Mouse (Mus musculus) gastrocnemius, adult 8-10 months (tissue): ENCODE measurements around the gene Mus81. TPM values are rescaled to one million over a fixed set of nuclear protein-coding genes. Genes with fewer than 3 reads are reported as not detected.
"Not testable (repeated sequence)": the region's sequence is repeated elsewhere in the genome, so short reads cannot be mapped to it uniquely, and the experiment has no call there.

ENCODE experiments used
- DNase-seq, 2 experiments: peaks; one replicate each; pipeline ENCODE4 v3.0.0; 2022; ENCODE audit warnings: low spot score in 2 of 2
- total RNA-seq, 4 experiments: library from RNA; stranded (reverse); gene quantifications; 2 replicates each; pipeline ENCODE4 v1.2.4; 2022

The Mus81 gene
- total RNA-seq = 10 to 100 TPM; 18.5 to 22.8 (median 21.2) TPM

DNA sequence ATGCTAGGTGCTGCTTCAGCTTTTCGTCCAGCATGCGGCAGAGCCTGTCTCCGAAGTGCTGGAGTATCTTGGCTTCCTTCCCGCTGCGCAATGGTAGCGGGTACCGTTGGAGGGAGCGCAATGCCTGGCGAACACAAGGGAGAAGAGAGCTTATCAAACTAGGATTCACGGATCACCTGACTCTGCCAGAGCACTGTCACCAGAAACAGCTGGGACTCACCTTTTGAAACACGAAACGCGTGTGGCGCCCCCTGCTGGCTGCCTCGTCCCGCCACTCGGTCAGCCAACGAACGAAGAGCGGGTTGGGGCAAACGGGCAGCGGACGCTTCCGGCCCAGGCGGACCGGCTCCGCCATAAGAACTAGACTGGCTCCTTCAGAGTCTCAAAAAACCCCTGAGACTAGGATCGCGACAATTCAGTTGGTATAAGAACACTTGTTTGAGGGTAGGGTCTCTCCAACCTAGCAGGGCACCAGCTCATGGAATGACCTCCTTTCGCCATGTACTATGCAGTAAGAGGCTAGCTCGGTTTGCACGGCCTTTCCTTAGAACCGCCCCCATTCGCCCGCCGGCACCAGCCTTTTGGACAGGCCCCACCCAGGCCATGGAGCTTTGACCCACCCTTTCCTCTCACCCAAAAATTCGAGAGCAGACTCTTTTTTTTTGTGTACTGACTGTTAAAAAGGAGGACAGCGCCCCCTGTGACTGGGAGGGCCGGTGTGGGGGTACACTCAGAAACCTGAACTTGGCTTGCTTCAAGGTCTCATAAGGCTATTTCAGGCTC lies at the start of gene Mus81:
Mus81 (minus strand) TSS at position 635 of the 783 bp plus-strand sequence.
- DNase-seq = peak; percentile 95 to 96

DNA sequence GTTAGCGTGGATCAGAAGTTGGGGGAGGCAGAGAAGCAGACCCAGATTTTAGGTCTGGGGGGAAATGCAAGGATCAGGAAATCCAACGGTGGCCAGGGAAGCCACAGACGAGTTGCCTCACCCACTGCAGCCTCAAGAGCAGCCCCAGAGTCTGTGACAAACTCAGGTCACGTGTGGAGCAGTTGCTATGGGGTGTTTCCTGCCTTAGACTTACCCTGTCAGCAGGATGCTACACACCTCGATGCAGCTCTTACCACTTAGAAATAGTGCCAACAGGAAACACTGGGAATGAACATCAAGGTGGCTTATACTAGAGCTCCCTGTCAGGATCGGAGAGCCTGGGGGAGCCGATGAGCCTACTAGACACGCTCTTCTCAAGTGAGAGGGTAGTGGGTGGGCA lies 44.3 kb upstream of the Mus81 start:
- no peak for DNase-seq

DNA sequence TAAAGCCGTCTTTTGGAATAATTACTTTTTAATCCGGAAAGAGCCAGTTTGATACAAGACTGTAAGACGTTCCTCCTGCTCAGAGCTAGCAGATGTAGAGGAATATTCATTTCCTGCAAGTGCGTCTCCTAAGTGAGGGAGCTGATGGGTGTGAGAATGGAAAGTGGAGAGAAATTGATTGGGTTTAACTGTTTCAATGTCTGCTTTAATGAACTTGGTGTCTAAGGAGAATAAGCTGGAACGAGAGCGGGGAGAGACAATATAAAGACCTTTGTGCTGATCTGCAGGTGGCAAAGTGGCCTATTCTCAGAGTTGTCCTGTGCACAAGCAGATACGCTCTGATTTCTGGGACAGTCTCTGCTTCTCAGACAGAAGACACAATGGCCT lies 41.9 kb upstream of the Mus81 start:
- DNase-seq = no peak

DNA sequence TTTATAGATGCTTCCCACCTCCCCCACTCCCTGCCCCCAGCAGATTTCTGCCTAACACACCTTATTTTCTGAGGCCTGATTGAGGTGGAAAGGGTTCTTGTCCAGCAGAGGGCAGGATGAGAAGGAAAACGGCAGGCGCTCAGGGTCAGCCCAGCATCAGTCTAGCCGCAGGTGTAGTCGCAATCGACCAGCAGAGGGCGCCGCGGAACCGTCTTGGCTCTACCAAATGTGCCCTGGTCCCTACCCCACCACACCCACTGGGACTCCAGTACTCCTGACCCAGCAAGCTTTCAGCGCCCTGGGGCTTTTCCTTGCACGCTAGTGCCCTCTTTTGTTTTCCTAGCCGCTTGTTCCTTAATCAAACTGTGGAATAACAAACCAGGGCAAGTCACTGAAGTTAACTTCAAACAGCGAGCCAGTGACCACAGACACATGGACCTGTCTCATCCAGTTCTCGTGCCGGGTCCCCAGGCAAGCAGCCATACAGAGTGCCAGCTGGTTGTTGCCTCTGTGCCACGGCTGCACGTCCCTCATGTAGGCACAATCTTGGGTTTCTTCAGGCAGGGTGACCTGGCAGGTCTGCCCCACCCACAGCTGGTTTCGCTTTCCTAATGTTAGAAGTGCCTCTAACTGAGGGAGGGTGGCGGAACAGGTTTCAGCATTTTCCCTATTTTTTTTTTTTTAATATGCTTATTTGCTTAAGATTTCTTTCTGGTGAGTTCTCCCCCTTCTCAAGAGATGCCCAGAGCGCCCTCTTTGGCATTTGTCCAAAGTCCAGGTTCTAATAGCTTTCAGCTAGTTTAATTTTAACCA lies 41.3 kb upstream of the Mus81 start:
- peak; percentile 91 to 94 for DNase-seq

DNA sequence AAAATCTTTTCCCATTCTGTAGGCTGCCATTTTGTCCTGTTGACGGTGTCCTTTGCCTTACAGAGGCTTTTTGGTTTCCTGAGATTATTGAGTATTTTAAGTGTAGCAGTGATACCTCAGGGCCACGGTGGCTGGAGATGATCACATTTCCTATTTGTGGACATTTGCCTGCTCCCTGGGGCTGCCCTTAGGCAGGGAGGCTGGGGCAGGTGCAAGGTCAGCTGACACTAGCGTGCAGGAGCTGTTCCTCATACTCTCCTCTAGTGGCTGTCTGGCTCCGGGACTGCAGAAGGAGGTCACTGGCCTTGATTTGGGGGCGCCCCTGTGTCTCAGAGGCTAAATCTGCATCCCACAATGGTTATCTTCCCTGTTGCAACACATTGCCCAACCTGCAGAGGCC lies 37.0 kb upstream of the Mus81 start:
- DNase-seq = peak in 1 of 2 experiments; percentile 8

DNA sequence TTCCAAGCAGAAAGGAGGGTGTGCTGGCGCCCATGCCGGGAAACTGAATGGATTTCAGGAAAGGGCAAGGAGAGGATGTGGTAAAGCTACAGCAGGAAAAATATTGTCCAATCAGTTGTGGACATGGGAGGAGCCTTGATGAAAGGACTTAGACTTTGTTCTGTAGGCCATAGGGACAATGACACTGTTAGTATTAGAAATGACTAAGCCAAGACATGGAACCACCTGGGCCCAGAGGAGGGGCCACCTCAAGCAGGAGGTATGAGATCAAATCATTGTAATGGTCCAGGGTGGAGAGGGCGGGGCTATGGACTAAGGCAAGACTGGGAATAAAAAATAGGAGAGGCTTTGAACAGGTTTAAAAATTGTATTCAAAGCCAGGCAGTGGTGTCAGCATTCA lies 30.5 kb upstream of the Mus81 start:
- no peak for DNase-seq

DNA sequence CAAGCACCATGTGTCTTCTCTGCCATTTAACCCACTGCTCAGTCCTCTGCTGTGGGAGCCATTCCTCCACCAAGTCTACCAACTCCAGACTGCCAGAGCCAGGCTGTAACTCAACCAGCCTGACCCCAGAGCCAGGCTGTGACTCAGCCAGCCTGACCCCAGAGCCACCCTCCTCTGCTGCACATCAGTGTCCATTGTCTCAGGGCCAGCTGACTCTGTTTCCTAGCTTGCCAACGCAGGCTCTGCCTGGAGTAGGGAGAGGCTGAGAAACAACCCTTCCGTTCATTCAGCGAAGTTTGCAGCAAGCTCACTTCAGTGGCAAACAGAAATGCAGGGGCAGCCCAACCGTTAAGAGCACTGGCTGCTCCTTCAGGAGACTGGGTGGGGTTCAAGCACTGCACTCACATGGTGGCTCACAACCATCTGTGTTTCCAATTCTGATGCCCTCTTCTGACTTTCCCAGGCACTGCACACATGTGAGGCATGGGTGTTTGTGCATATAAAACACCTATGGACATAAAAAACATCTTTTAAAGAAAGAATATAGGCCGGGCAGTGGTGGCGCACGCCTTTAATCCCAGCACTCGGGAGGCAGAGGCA lies 28.8 kb upstream of the Mus81 start:
- no peak for DNase-seq

DNA sequence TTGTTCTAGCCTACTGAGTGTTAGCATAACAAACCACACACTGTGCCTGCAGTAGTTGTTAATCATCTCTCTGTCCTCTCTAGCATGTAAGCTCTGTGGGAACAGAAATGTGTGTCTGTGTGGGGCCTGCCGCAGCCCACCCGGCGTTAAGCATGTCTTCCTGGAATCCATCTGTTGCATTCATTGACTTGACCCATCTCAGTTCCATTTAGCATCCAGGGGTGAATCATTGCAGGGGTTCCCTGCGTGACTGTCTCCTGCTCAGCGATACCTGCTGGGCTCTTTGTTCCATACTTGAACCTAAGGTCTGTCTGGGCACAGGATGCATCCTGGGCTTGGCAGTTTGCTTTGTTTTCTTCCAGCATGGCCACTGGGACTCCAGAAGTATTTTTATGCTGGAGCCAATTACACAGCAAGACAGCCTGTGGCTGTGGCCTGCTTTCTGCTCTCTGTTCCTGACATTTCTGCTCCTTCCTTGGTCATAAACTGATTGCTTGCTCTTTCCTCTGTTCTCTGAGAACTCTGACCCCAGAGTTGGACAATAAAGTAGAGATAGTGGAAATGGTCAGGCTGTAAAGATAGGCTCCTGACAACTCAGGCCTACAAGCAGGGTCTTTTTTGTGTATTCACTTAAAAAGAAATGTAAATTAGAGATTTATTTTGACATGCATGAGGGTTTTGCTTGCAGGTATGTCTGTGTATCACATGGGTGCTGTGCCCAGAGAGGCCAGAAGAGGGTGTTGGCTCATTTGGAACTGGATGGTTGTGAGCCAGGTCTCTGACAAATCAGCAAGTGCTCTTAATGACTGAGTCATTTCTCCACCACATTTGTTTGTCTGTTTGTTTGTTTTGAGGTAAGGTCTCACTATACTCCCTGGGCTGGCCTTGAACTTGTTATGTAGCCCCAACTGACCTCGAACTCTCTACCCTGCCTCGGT lies 27.9 kb upstream of the Mus81 start:
- no peak for DNase-seq

DNA sequence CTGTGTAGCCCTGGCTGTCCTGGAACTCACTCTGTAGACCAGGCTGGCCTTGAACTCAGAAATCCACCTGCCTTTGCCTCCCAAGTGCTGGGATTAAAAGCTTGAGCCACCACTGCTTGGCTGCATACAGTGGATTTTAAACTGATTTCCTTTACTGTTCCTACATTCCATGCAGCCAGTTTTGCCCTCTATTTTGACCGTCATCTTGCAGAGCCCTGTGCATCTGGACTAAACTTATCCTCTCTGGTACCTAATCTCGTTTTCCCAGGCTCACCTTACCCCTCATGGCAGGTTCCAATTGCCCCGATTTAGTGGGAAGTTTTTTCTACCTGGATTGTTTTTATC lies 24.8 kb upstream of the Mus81 start:
- no peak for DNase-seq

DNA sequence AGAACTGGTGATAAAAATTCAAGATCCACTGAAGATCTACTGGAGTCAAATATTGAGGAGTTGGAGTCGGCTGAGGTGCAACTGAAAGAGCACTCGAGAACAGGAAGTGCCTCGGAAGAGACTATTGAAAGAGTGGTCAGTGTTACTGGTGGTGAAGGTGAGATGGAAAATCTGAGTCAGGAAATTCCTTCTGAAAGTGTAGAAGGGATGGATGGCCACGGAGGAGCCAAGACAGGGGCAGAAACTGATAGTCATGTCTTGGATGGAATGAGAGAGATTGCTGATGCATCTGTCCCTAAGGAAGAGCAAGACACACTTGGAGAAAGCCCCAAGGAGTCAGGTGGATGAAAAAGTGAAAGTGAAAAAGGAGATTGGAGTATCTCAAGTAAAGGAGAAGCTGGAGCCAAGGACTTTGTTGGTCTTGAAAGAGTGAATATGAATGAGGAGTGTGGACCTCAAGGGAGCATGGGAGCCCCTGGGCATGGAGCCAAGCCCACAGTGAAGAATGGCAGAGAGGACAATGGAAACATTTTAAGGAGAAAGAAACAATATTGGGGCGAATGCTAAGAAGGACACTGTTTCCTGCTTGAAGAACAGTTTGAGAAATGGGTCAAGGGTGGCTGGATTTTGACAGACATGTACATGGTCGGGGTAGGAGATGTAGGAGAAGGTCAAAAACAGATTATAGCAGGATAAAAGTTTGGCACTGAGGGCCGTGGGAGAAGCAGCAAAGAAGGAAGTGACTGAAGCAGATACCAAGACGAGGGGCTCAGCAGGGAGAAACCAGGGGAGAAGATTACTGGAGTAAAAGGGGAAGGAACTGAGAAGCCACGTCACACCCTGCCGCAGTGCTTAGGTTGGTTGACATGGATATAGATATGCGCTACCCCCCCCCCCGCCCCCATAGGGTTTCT lies 24.1 kb upstream of the Mus81 start:
- no peak for DNase-seq

DNA sequence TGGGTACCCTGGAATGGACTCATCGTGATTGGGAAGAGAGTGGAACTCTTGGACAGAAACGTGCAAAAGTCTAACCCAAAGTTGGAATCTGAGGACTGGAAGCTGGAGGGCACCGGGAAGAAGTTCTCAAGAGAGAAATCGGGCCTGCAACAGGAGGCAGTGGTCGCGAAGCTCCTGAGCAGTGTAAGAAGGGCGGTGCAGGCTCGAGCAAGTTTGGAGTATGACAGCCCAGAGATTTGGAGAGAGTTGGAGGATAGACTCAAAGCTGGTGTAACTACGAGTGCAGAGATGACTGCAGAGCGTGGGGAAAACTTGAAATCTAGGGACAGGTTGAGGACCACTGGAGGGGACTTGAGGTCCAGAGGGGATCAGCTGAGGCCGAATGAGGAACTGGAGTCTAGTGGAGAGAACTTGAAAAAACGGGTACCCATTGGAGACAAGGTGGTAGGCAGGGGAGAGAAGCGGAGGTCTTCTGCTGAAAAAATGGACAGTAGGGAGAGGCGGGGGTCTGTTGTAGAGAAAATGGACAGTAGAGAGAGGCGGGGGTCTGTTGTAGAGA lies 23.0 kb upstream of the Mus81 start:
- DNase-seq = no peak

DNA sequence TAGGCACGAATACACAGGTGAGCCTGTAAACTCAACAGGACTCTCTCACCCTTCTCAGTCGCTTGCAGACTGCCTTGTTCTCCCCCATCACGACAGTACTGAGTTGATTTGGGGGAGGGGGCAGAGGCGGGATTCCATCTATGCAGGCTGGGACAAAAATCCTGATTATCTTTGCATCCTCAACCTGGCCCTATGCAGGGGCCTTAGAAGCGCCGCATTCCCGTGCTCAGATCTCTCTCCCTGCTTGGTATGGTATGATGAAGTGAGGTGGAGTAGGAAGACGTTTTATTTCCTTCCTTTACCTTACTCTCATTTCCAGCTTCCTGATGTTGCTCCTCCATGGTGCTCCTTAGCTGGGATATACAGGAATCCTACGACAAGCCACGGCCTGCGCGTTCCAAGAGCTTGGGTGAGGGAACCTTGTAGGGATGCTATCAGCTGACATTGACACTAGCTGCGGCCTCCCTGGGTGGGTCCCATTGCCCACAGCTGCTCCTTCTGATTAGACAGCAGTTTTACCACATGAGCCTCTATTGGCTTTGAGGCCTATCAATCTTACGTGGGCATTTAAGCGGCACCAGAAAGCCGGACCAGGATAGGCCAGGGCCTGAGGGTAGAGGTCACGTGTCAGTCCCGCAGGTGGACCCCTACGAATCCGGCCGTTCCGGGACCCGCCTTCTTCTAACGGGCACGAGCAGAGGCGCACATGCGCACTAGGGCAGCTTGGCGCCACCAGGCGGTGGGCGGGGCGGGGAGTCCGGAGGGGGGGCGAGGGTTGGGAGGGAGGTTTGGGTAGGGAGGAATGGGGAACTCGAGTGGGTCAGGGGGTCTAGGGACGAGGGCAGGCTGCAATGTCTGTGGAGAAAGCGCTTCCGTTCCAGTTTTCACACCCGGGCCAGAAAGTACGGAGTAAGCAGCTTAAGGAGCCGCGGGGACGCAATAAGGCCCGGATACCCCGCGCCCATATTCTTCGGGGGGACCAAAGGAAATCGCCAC lies 22.1 kb upstream of the Mus81 start, which contains the start of gene Snx32:
Snx32 (minus strand) TSS at position 508 of the 996 bp plus-strand sequence.
- peak; percentile 96 to 99 for DNase-seq

DNA sequence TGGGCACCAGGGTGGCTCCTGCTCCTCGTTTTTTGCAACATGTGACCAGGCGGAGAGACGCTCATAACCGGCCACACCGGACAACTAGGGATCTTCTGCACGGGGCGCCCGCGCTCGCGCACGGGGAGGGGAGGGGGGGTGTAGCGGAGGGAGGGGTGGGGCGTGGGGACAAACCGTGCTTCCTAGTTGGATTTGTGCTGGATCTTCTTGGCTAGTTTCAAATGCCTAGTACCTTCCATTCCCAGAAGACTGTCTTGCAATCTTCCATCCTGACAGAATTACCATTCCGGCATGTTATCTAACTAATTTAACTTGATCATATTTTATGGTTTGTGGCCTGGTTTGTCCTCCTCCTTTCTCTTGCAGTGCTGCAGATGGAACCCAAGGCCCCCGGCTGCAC lies 15.5 kb upstream of the Mus81 start, which contains the start of gene 1700020D05Rik:
1700020D05Rik (minus strand) TSS at position 101 of the 400 bp plus-strand sequence.
- no peak for DNase-seq

DNA sequence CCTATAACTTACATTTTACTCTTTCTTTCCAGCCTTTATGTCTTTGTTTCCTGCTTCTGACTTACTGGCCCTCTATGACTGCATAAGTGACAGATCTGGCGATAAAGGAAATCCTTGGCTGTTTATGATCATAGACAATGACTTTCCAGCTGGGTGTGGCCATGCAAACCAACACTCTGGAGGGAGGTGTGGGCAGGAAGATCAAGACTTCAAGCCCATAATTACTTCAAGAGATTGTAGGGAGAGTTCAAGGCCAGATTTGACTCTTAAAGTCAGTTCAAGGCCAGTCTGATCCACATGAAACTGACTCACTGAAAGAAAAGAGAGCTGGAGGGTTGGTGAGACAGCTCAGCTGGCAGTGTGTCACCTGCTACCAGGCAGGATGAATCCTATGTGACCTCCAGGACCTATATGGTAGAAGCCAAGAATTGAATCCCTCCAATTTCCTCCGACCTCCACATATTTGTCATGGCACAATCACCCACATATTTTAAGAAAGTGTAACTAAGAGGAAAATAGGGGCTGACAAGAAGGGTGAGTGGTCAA lies 12.2 kb upstream of the Mus81 start:
- DNase-seq = no peak

DNA sequence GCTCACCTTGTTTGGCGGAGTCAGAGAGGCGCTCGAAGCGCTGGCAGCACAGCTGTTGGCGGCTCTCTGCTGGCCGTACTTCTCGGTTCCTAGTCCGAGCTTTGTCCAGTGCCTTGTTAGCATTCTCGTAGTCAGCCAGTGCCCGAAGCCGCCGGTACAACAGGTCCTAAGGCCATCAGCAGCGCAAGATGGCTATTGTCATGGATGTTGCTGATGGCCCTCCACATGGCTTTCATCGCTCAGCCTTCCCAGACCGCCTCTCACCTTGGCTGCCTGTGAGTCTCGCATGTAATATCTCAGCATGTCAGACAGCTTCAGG lies 7.8 kb upstream of the Mus81 start:
- DNase-seq = no peak

DNA sequence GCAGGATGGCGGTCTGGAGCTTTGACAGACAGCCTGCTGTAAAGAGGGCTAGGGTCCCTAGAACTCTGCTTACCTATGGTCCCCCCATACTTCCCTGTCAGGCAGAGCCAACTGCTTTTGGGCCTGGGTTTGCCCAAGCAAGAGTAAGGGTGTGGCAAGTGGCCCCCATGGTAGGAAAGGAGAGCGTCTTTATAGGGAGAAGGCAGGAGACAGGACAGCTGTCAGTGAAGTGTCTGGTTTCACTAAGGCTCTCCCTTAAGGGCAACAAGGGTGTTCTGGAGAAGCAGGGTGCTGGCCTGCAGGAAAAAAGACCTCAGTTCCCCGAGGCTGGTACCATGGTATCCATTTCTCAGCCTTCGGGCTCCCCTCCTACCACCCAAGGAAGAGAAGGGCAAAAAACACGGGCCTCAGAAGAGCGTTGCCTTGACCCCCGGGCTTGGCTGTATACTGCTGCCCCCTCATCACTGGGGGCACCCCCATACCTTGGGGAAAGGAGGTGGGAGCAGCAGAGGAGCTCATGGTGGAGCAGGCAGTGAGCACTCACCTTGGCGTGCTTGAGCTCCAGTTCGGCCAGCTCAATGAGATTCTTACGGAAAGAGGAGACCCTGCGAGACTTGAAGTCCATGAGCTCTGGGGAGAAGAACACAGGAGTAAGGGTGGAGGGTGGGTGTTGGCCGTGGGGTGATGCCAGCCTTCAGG lies 7.3 kb upstream of the Mus81 start:
- DNase-seq = no peak

DNA sequence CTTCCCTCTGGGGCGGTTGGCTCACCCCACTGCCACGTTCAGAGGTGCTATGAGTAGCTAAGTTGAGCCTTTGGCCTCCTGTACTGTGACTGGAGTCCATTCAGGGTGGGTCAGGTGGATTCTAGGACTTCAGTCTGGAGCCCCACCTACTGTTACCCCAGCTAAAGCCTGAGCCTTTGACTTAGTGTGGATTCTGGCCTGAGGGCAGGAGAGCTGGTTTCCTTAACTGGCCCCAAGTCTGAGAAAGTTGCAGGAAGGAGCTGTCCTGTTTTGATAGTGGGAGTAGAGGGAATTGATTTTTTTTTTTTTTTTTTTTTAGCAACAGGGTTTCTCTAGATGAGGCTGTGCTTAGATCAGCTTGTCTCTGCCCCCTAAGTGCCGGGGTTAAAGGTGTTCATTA lies 6.1 kb upstream of the Mus81 start:
- DNase-seq = no peak

DNA sequence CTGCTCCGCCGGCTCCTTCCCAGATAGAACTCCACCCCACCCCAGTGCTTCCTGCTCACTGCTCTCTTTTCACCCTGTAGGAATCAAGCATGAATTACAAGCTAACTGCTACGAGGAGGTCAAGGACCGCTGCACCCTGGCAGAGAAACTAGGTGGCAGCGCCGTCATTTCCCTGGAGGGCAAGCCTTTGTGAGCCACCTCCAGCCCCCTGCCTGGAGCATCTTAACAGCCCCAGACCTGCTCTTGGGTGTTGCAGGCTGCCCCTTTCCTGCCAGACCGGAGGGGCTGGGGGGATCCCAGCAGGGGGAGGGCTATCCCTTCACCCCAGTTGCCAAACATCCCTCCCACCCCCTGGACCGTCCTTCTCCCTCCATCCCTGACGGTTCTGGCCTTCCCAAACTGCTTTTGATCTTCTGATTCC lies 5.1 kb upstream of the Mus81 start:
- not testable (repeated sequence) for DNase-seq
